Mouse (Mus musculus) embryonic facial prominence, embryonic 10.5 days (tissue): ENCODE measurements around the gene Gm20716. TPM values are rescaled to one million over a fixed set of nuclear protein-coding genes. Genes with fewer than 3 reads are reported as not detected.

ENCODE experiments used
- DNase-seq: peaks from one replicate; pipeline ENCODE4 v3.0.0-alpha.2; 2017; ENCODE audit warnings: low spot score
- H3K27ac ChIP-seq: fragments of 300-500 bp; sonication (generic); replicated peaks from 2 replicates; pipeline ENCODE4 v1.5.1; 2016; ENCODE audit warnings: mild to moderate bottlenecking
- H3K27me3 ChIP-seq: fragments of 300-500 bp; sonication (generic); replicated peaks from 2 replicates; pipeline ENCODE4 v1.6.1; 2016; ENCODE audit warnings: low read depth, mild to moderate bottlenecking; ENCODE audit not compliant: poor library complexity, severe bottlenecking
- H3K36me3 ChIP-seq: fragments of 300-500 bp; sonication (generic); replicated peaks from 2 replicates; pipeline ENCODE4 v1.6.1; 2016; ENCODE audit warnings: mild to moderate bottlenecking, moderate library complexity
- H3K4me1 ChIP-seq: fragments of 300-500 bp; sonication (generic); 2 replicates; pipeline ENCODE4 v1.6.1; 2016
- H3K4me3 ChIP-seq: fragments of 300-500 bp; sonication (generic); 2 replicates; pipeline ENCODE4 v1.5.1; 2016; ENCODE audit warnings: mild to moderate bottlenecking, moderate library complexity
- H3K9me3 ChIP-seq: fragments of 300-500 bp; sonication (generic); 2 replicates; pipeline ENCODE4 v1.6.1; 2016; ENCODE audit warnings: mild to moderate bottlenecking
- WGBS: fragments of 180-500 bp; shearing (Covaris S2); methylation state at CpG from one replicate; pipeline ENCODE4 v1.1.7; 2016; 5-methylcytosine and 5-hydroxymethylcytosine counted together
- microRNA-seq: library from miRNA; unstranded; fragments of <30 nt; microRNA quantifications from one replicate; pipeline ENCODE4, GENCODE M21; 2017
- polyA plus RNA-seq: library from polyadenylated mRNA; unstranded; fragments of >200 nt; fragmentation: Nextera tagmentation; extraction: Ambion mirVana; gene quantifications from 2 replicates; pipeline ENCODE4 v1.2.1, GENCODE M21; 2016

Gene Gm20716
- polyA plus RNA-seq, 1 experiment from 2014 or later, result 20.7 TPM

DNA sequence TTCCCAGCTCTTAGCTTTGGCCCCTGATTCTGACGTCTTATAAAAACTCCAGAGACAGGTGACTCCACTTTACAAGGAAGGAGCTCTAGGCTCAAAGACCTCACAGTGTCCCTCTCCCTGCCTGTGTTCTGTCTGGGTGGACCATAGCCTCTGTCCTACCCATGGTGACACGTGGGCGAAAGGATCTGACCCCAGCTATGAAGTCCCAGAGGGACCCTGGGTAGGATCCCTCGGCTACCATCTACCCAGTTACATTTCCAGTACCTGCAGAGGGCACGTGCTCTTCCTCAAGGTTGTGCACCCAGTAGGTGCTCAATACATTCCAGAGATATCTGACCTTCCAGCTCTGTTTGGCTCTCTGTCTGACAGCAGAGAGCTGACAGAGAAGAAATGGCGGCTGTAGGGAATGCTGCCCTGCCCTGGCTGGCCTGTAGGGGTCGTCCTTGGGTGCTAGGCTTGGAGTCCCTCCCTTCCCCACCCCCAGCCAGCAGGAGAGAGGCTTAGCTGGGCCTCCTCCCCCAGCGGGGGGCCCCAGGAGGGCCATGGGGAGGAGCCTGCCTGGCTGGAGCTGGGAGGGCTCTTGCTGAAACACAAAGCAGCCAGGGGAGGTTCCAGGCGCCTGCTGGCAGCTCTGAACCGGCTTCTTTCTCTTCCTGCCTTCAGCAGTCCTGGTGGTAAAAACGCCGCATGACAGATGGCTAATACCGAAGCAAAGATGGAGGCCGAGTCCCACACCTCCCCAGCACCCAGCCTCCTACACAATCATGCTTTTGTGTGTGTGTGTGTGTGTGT, 75.9 kb downstream of the Gm20716 start:
- Histone ChIP-seq H3K9me3 (no peaks in the 10 kb centered on the region), H3K27me3 (peaks cover 37% of the 10 kb centered on the region), H3K4me3 (peak overlapping the region; percentile 44), H3K36me3 (no peaks in the 10 kb centered on the region), H3K4me1 (peaks cover 49% of the 10 kb centered on the region), H3K27ac (peak overlapping the region; percentile 90)
- peak; percentile 98 for DNase-seq
- 18% methylated on average over 14 of the region's 14 CpGs for WGBS

DNA sequence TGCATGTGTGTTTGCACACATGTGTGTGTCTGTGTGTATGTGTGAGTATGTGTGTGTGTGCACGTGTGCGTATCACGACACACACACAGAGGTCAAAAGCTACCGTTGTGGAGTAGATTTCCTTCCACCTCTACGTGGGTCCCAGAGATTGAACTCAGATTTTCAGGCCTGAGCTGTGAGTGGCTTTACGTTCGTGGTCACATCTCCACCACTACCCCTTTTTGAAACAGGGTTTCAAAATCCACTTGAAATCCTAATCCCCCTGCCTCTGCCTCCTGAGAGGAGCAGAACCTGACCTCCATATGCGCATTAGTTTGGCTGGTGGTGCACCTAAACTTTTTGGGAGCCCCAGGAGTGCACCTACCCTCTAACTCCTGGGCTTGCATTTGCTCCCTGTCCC, 80.9 kb downstream of the Gm20716 start:
- Histone ChIP-seq H3K9me3 (no peaks in the 10 kb centered on the region), H3K4me3 (no peak overlapping the region), H3K27ac (no peak overlapping the region), H3K27me3 (no peaks in the 10 kb centered on the region), H3K36me3 (no peaks in the 10 kb centered on the region), H3K4me1 (peaks cover 37% of the 10 kb centered on the region)
- WGBS, result 92% methylated on average over 8 of the region's 8 CpGs
- no peak for DNase-seq

GRCm38 (mm10) chr2:168147722-168148432, 82.3 kb downstream of the Gm20716 start:
- Histone ChIP-seq H3K36me3 (no peaks in the 10 kb centered on the region), H3K27ac (no peak overlapping the region), H3K4me1 (peaks cover 33% of the 10 kb centered on the region), H3K9me3 (no peaks in the 10 kb centered on the region), H3K4me3 (no peak overlapping the region), H3K27me3 (no peaks in the 10 kb centered on the region)
- DNase-seq, result no peak
- WGBS, result 58% methylated on average over 22 of the region's 22 CpGs

DNA sequence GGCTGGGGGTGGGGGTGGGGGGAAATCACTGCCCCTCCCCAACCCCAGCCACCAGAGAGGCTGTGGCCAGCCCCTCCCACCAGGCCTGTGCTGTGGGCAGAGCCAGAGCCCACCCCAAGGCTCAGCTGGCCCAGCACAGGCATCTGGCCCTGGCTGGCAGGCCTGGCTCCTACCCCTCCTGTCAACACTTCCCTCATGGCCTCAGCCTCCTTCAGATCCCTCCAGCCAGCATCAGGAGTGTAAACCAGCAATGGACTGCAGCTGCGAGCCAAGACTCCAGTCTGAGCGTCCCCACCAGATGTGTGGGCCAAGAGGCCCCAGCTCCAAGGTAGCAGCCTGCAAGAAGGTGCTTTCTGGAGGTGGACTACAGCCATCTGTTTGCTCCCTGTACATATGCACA, 84.7 kb downstream of the Gm20716 start:
- Histone ChIP-seq H3K27me3 (no peaks in the 10 kb centered on the region), H3K9me3 (no peaks in the 10 kb centered on the region), H3K4me1 (peaks cover 32% of the 10 kb centered on the region), H3K36me3 (no peaks in the 10 kb centered on the region), H3K27ac (peak overlapping the region; percentile 54), H3K4me3 (no peak overlapping the region)
- no peak for DNase-seq
- WGBS, result 69% methylated on average over 2 of the region's 2 CpGs

DNA sequence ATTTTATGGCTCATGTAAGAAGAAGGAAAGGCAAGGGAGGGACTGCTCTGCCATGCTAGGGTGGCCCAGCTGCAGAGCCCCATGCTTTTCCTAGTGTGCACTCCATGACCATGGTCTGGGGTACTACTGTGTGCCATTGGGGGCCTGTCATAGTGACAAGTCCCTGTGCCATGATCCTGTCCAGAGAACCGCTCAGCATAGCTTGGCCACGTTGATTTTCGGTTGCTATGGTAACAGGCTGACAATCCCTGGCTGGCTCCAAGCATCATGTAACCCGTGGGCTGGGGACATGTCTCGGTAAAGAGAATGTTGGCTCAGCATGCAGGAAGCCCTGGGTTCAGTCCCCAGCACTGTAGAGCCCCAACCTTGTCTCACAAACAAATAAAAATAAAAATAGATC, 86.4 kb downstream of the Gm20716 start:
- Histone ChIP-seq H3K9me3 (no peaks in the 10 kb centered on the region), H3K4me3 (no peak overlapping the region), H3K27me3 (no peaks in the 10 kb centered on the region), H3K36me3 (no peaks in the 10 kb centered on the region), H3K4me1 (peaks cover 32% of the 10 kb centered on the region), H3K27ac (no peak overlapping the region)
- DNase-seq, result no peak
- 62% methylated on average over 5 of the region's 5 CpGs for WGBS

GRCm38 (mm10) chr2:168137161-168137560, 93.0 kb downstream of the Gm20716 start:
- Histone ChIP-seq H3K27ac (no peak overlapping the region), H3K4me3 (no peak overlapping the region), H3K27me3 (no peaks in the 10 kb centered on the region), H3K9me3 (no peaks in the 10 kb centered on the region), H3K36me3 (no peaks in the 10 kb centered on the region), H3K4me1 (no peaks in the 10 kb centered on the region)
- 83% methylated on average over 15 of the region's 15 CpGs for WGBS
- DNase-seq, result no peak

Small RNA genes lying within 50 kb of the gene (microRNA-seq; reads per million reads assigned to microRNA genes)
- not detected for gene Gm24561

Other genes with a start within 250 kb of the Gm20716 start
- gene Ripor3, start 219.7 kb downstream of the Gm20716 start, polyA plus RNA-seq, result 0.47 and 0.95 TPM in 2 replicates
- 7.3 and 7.4 TPM in 2 replicates for gene Pard6b, start 149.4 kb downstream of the Gm20716 start, polyA plus RNA-seq
- gene Adnp, start 23.3 kb downstream of the Gm20716 start, polyA plus RNA-seq, result 3.4 and 3.5 TPM in 2 replicates
- 71.5 and 72.5 TPM in 2 replicates for gene Dpm1, start 227 bp upstream of the Gm20716 start, polyA plus RNA-seq
- 6.4 and 6.6 TPM in 2 replicates for gene Mocs3, start 258 bp upstream of the Gm20716 start, polyA plus RNA-seq
- 1.2 and 1.4 TPM in 2 replicates for gene Kcng1, start 51.4 kb upstream of the Gm20716 start, polyA plus RNA-seq